Mouse (Mus musculus) effector memory CD4-positive, alpha-beta T cell, adult 7 months (primary cell): ENCODE measurements around the gene Mep1a. TPM values are rescaled to one million over a fixed set of nuclear protein-coding genes. Genes with fewer than 3 reads are reported as not detected.

Experiments used
- polyA plus RNA-seq: library from polyadenylated mRNA; unstranded; fragments of 100-300 nt; shearing (Covaris generic); gene quantifications from one replicate; pipeline ENCODE4 v1.2.1, GENCODE M21; 2017

Gene Mep1a
- not detected for polyA plus RNA-seq

GRCm38 (mm10) chr17:43502592-43502991, at the start of gene Mep1a:
Gene Mep1a, minus strand, starts transcription at chr17:43502812.

GRCm38 (mm10) chr17:43543539-43543938, 40.9 kb upstream of the Mep1a start, which contains the start of gene Ankrd66:
Gene Ankrd66, minus strand, starts transcription at chr17:43543639.

Other genes starting within 250 kb of the Mep1a start
- gene Adgrf1, start 232.5 kb downstream of the Mep1a start, polyA plus RNA-seq = not detected
- not detected for gene Adgrf5, start 142.4 kb downstream of the Mep1a start, polyA plus RNA-seq
- not detected for gene Ankrd66, start 40.8 kb upstream of the Mep1a start, polyA plus RNA-seq
- gene Pla2g7, start 65.3 kb upstream of the Mep1a start, polyA plus RNA-seq = 0.28 TPM
- not detected for gene Tdrd6, start 127.5 kb upstream of the Mep1a start, polyA plus RNA-seq
- gene Slc25a27, start 164.4 kb upstream of the Mep1a start, polyA plus RNA-seq = 12.9 TPM
- 3.6 TPM for gene Cyp39a1, start 164.6 kb upstream of the Mep1a start, polyA plus RNA-seq